Mouse (Mus musculus) myocyte (in vitro differentiated cells): ENCODE measurements around the gene Rad51b.

ENCODE experiments used
- POLR2A ChIP-seq: IDR thresholded peaks from one replicate; pipeline ENCODE4 v1.6.1; 2011; ENCODE audit warnings: low read depth, mild to moderate bottlenecking, control low read depth, moderate library complexity; ENCODE audit not compliant: insufficient read length
- USF1 ChIP-seq: IDR thresholded peaks from one replicate; pipeline ENCODE4 v1.6.1; 2011; ENCODE audit warnings: low read depth, mild to moderate bottlenecking, control low read depth, moderate library complexity

GRCm38 (mm10) chr12:79729926-79730506 lies 432.9 kb downstream of the Rad51b start:
- no peak for TF ChIP-seq USF1
- no peak for TF ChIP-seq POLR2A
